Mouse (Mus musculus) ES-Bruce4 (cell line): ENCODE results near the gene Map3k20. TPM values are rescaled to one million over a fixed set of nuclear protein-coding genes. Genes with fewer than 3 reads are reported as not detected.

Experiments used
- H3K27ac ChIP-seq: 2 replicates; pipeline ENCODE4 v1.5.1; 2012; ENCODE audit warnings: low read length, inconsistent platforms; ENCODE audit not compliant: insufficient read depth
- H3K27me3 ChIP-seq: 2 replicates; pipeline ENCODE4 v1.6.1; 2012; ENCODE audit warnings: mild to moderate bottlenecking, low read length, inconsistent platforms; ENCODE audit not compliant: control insufficient read depth, poor library complexity, insufficient read depth, severe bottlenecking
- H3K36me3 ChIP-seq: 2 replicates; pipeline ENCODE4 v1.6.1; 2012; ENCODE audit warnings: inconsistent platforms, mild to moderate bottlenecking, low read length, moderate library complexity; ENCODE audit not compliant: control insufficient read depth, poor library complexity, insufficient read depth, severe bottlenecking
- H3K4me1 ChIP-seq: one replicate; pipeline ENCODE4 v1.8.1; 2011; ENCODE audit warnings: low read length; ENCODE audit not compliant: control insufficient read depth, insufficient read depth
- H3K4me3 ChIP-seq: 2 replicates; pipeline ENCODE4 v1.5.1; 2011; ENCODE audit warnings: low read depth, mild to moderate bottlenecking, low read length
- H3K9ac ChIP-seq: 2 replicates; pipeline ENCODE4 v1.6.1; 2012; ENCODE audit warnings: low read depth, mild to moderate bottlenecking, inconsistent platforms; ENCODE audit not compliant: poor library complexity, severe bottlenecking
- H3K9me3 ChIP-seq: replicated peaks from 2 replicates; pipeline ENCODE4 v1.6.1; 2012; ENCODE audit warnings: mild to moderate bottlenecking, low read length, inconsistent platforms; ENCODE audit not compliant: control insufficient read depth, poor library complexity, insufficient read depth, severe bottlenecking
- CTCF ChIP-seq: IDR thresholded peaks from one replicate; pipeline ENCODE4 v1.8.1; 2011; ENCODE audit warnings: low read depth, low read length
- EP300 ChIP-seq: IDR thresholded peaks from 2 replicates; pipeline ENCODE4 v1.6.1; 2011; ENCODE audit warnings: low read depth, low read length; ENCODE audit not compliant: insufficient read depth
- POLR2A ChIP-seq: IDR thresholded peaks from one replicate; pipeline ENCODE4 v1.8.1; 2011; ENCODE audit warnings: low read length; ENCODE audit not compliant: insufficient read depth
- polyA plus RNA-seq: library from polyadenylated mRNA; stranded (reverse); fragments of >200 nt; gene quantifications from 2 replicates; pipeline ENCODE4 v1.2.4, GENCODE M21; 2011; ENCODE audit warnings: low read depth; ENCODE audit not compliant: missing spikeins, insufficient read depth, insufficient read length

The Map3k20 gene
- polyA plus RNA-seq, 1 experiment = 39.0 TPM

- Histone ChIP-seq H3K27me3 (no peaks in the 10 kb centered on the region), H3K36me3 (no peaks in the 10 kb centered on the region), H3K27ac (no peak overlapping the region), H3K9ac (no peak overlapping the region), H3K9me3 (no peaks in the 10 kb centered on the region), H3K4me3 (no peak overlapping the region), H3K4me1 (no peaks in the 10 kb centered on the region)
- TF ChIP-seq EP300 (no peak), CTCF (no peak), POLR2A (no peak)
Measured at GRCm38 (mm10) chr2:72352756-72353155, 67.3 kb downstream of the Map3k20 start.

GRCm38 (mm10) chr2:72356471-72356870, 71.0 kb downstream of the Map3k20 start:
- H3K36me3 ChIP-seq = no peaks in the 10 kb centered on the region
- TF ChIP-seq CTCF (no peak), EP300 (no peak), POLR2A (no peak)
- H3K4me1 ChIP-seq = no peaks in the 10 kb centered on the region
- no peaks in the 10 kb centered on the region for H3K9me3 ChIP-seq
- H3K9ac ChIP-seq = no peak overlapping the region
- H3K27ac ChIP-seq = no peak overlapping the region
- no peak overlapping the region for H3K4me3 ChIP-seq
- no peaks in the 10 kb centered on the region for H3K27me3 ChIP-seq

GRCm38 (mm10) chr2:72361572-72361971, 76.1 kb downstream of the Map3k20 start:
- Histone ChIP-seq H3K27me3 (no peaks in the 10 kb centered on the region), H3K4me1 (no peaks in the 10 kb centered on the region), H3K27ac (no peak overlapping the region), H3K9ac (no peak overlapping the region), H3K36me3 (no peaks in the 10 kb centered on the region), H3K4me3 (no peak overlapping the region), H3K9me3 (no peaks in the 10 kb centered on the region)
- TF ChIP-seq POLR2A (no peak), CTCF (no peak), EP300 (no peak)

GRCm38 (mm10) chr2:72363449-72363848, 78.0 kb downstream of the Map3k20 start:
- no peak for TF ChIP-seq EP300
- TF ChIP-seq POLR2A = no peak
- TF ChIP-seq CTCF = no peak
- Histone ChIP-seq H3K27ac (no peak overlapping the region), H3K9ac (no peak overlapping the region), H3K27me3 (no peaks in the 10 kb centered on the region), H3K36me3 (no peaks in the 10 kb centered on the region), H3K9me3 (no peaks in the 10 kb centered on the region), H3K4me3 (no peak overlapping the region), H3K4me1 (no peaks in the 10 kb centered on the region)

GRCm38 (mm10) chr2:72365930-72366329, 80.5 kb downstream of the Map3k20 start:
- Histone ChIP-seq H3K27ac (no peak overlapping the region), H3K27me3 (no peaks in the 10 kb centered on the region), H3K4me1 (no peaks in the 10 kb centered on the region), H3K9ac (no peak overlapping the region), H3K4me3 (no peak overlapping the region), H3K9me3 (no peaks in the 10 kb centered on the region), H3K36me3 (no peaks in the 10 kb centered on the region)
- TF ChIP-seq POLR2A = no peak
- no peak for TF ChIP-seq CTCF
- TF ChIP-seq EP300 = no peak

GRCm38 (mm10) chr2:72366503-72366902, 81.1 kb downstream of the Map3k20 start:
- no peak overlapping the region for H3K9ac ChIP-seq

More at GRCm38 (mm10) chr2:72366503-72366902, 81.1 kb downstream of the Map3k20 start:
- TF ChIP-seq POLR2A (no peak), CTCF (no peak), EP300 (no peak)
- no peak overlapping the region for H3K27ac ChIP-seq
- H3K27me3 ChIP-seq = no peaks in the 10 kb centered on the region
- H3K4me1 ChIP-seq = no peaks in the 10 kb centered on the region
- H3K9me3 ChIP-seq = no peaks in the 10 kb centered on the region
- H3K36me3 ChIP-seq = no peaks in the 10 kb centered on the region
- no peak overlapping the region for H3K4me3 ChIP-seq
